Mouse (Mus musculus): ENCODE results near the gene Ldlrad3.

Ldlrad3 gene

DNA sequence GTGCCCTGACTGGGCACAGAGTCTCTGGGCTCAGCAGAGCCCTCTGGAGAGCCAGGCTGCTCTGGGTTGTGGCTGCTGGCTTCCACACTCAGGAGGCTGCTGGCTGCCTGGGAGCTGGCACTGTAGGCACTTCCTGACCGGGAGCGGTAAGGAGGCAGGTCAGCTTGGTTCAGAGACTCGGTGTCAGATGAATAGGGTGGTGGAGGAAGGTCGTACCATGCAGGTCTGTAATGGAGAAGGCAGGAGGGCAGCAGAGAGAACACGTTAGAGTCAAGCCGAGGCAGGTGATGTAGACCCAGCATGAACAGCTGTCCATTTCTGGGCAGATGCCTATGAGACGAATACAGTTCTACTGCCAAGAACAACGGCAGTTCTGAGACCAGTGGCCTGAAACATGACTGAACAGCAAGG, 233.2 kb downstream of the Ldlrad3 start:
- peak; percentile 37 to 42 for DNase-seq

DNA sequence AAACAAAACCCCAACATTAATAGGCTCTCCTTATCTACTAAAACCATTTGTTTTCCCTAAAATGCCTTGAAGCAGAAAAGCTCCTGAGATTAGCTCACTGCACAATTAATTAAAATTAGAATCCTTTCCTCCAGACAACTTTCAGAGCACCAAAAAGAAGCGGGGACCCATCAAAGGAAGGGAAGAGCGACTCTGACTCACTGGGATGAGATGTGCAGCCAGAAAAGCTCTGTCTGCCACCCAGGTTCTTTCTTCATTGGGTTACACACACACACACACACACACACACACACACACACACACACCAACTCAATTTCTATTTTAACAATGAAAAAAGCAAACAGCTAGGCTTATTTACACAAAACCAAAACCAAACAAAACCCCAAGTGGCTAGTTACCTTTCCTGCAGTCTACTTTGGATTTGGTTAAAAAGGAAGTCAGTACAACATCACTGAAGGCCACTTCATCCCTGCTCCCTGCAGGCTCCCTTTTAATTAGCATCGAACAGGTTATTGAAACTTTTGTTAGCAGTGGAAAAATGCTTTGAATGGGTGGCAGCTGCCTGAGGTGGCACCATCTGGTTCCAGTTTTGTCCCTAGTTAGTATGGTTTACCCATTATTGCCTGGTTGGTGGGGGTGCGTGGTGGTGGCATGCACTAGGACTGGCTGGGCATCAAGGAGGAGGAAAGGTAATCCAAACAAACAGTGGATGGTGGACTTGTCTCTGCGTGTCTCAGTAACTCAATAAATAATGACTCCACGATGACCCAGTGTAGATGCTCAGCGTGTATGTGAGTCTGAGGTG, 235.3 kb downstream of the Ldlrad3 start:
- no peak for DNase-seq

DNA sequence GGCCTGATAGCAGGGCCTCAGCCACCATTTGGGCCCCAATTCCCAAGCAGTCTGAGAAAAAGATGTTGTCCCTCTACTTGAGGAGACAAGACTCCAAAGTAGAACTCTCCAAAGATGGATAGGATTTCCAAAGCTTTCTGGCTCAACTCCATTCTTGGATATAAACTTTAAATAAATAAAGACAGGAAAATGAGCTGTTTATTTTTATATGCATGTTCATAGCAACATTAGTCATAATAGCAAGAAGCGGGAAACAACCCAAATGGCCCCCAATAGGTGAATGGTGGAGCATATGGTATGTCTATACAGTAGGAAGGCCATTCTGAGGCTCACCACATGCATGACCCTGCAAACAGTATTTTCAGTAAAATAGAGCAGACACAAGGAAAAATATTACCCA, 251.2 kb downstream of the Ldlrad3 start:
- no peak for DNase-seq

DNA sequence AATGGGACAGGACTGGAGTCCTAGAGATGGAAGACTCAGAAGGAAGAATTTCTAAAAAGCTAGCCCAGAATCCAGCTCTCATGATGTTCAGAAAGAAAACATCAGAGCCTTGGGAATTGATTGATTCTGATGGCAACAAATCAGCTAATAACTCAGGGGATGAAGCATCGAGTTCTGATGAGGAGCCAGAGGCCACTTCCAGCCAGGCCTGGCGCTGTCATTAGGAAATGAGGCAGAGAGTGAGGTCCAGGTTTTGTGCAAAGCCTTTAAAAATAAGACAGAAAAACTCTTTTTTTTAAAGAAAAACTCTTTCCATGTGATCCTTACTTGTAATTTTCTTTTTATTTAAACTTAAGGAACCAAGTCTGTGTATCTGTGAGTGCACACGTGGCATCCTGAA, 252.9 kb downstream of the Ldlrad3 start:
- DNase-seq: no peak

DNA sequence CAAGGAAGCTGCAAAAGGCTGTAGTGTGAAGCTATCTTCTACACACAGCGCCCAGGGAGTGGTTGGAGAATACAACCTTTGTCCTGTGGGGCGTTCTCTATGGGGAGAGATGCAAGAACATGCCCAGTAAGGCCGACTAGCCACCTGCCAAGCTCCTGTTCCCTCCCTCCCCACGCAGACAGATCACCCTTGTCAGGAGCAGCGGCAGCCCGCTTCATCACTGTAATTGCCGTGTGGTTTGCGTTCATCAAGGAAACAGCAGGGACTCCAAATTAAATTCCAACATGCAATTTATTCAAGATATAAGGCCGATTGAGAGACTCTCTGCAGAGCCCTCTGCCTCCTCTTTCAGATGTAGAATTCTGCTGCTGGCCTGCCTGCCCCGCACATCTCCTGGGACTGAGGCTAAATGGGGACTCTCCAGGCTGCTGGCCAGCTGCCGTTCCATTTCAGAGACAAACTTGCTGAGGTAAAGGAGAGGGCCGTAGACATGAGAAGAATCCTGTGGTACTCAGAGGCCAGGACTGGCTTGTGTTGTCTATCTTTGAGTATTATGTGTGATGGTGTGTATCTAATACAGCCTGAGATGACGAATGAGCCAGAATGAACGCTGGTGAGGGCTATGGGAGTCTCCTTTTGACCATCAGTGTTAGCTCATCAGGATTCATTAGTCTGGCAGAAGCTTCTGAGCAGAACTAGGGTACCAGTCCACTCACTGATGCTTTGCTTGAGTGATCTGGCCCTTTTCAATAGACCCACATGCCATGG, 253.8 kb downstream of the Ldlrad3 start:
- peak; percentile 20 to 33 for DNase-seq

DNA sequence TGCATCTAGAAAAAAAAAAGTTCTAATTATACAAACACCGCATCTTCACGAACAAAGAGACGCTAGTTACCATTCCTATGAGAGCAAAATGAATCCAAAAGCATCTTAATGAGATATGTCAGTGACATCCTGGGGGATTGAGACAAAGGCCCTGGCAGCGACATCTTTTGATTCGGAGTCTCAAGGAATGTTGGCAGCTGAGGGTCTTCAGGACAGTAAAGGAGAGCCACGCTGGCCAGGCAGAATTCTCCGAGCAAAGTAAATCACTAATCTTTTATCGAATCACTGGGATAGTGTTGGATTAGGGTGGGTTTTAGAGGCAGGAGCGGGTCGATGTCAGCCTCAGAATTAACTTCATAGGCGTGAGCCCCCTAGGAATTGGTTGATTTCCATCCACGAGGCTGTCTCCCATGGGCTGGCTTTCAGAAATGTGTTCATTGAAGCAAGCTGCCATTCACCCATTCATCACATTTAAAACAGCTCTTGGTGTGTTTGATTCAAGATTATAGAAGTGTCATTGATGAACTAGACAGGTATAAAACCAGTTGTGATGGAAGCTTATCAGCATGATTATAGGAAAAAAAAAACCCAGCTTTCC, 260.5 kb downstream of the Ldlrad3 start:
- no peak for DNase-seq

DNA sequence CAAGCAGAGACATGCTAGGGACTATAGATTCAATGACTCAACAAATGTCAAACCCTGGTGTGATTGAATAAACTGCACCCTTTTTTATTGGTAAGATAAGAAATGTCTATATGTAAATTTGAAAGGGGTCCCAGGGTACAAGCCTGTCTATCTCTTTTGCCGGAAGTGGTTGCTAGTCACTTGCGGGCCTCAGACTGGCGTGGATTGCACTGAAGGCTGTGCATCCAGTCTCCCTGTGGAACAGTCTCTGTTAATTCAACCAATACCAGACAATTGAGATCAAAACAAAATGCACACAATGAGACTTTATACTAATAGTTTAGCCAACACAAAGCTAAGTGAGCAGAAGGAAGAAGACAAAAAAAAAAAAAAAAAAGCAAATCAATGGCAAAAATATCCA, 261.0 kb downstream of the Ldlrad3 start:
- DNase-seq: no peak

DNA sequence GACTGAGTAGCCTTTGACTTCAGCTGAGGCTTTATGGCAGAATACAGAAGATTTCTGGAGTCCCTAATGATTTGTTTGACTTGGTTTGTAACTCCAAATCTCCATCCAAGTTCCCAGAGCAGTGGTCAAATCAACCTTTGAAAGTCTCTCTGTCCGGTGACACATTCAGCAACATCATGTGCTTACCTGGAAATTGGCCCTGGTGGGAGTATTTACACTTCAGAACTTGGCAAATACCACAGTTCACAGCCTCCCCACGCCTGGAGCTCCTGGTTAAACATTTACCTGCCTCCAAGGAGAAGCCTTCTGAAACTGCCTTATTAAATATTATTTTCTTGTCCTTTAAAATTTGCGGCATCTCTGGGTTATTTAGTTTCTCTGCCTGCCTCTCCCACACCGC, 263.0 kb downstream of the Ldlrad3 start:
- no peak for DNase-seq

DNA sequence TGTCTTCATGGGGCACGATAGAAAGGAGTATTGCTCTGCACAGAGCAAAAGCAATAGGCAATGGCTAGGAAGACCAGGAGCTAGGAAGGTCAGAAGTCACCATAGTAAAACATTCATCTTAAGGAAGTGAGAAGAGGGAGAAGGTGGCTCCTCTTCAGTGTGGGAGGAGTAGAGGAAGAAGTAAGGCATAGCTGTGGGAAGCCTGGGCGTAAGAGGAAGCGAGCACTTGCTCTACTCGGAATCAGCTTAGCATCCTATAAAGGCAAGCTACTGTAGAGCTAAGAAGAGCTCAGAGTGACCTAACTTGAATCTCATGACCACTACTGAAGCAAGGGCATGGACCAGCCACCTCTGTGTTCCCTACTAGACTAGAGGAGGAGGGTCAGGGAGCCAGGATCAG, 263.9 kb downstream of the Ldlrad3 start:
- no peak for DNase-seq

DNA sequence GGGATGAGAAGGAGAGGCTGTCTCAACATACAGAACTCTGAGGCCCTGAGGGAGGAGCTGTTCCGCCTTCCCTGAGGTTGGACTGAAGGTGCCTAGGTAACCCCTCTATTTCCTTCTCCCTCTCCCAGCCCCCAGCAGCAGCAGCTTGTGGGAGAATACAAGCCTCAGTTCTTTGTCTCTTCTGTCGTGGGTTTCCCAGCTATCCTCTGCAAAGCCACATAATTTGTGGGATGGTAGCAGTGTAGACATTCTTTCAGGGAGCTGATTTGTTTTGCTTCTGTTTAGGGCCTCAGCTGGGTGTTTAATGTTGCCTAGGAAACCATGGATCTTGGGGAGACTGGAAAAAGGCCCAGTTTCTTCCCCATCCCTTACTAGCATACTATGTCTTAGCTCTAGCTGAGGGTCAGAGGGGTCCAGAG, 266.0 kb downstream of the Ldlrad3 start:
- DNase-seq: no peak

DNA sequence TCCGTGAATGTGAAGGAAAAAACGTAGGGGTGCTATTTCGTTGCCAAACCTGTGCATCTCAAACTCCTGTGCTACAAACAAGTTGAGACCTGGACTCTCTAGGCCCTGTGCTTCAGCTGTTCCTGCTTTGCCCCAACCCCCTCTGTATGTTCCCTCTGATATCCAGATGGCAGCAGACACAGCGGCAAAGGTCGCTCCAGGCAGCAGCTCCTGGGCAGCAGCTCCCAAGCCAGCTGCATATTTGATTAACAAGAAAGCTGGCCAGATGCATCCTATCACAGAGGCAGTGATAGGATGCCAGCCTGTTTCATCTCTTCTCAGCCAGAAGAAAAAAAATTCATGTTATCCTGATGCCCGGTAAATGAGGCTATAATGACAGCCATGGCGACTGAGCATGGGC, 267.7 kb downstream of the Ldlrad3 start:
- no peak for DNase-seq

DNA sequence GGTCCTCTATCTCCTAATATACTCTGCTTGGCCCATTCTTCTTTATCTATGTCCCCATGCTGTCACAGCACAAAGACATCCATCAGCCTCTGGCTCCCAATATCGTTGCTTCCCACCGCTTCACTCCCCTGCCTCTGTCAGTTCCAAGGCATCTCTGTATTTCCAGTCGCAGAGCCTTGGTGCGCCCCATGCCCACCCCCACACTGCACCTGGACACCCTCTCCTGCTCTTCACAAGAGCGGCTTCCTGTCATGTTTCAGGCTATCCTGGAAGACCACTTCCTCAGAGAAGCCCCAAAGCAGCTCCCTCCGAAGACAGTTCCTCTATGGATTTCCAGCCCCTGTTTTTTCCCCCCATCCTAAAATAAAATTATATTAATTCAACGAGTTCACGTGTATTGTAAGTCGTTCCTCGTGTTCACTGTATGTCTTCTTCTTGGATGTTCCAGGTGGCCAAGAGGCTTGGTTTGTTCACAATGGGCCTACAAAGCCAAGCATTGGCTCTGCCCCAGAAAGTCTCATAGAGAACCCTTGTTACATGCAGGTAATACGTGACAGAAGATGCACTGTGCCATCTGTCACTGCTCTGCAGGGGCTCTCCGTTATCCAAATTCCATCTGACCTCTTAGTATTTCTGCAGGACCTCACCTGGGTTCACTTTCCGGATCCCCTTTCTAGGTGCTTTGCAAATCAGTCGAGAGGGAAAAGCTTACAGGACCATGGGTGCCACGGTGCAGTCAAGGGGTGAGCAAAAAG, 276.7 kb downstream of the Ldlrad3 start:
- peak; percentile 81 to 92 for DNase-seq

DNA sequence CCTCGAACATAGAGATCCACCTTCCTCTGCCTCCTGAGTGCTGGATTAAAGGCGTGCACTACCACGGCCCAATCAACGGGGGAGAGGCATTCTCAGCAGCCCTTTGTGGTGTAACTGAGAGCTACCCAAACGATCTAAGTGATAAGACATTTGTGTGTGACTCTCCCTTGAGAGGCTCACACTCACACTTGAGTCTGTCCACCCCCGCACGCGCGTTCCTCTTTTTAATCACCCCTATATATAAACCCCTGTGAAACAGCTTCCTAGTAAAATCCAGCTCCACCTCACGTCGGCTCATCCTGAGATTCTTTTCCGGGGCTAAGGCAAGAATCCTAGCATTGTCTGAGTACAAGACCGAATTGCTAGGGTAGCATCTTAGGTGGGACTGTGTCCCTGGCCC, 277.4 kb downstream of the Ldlrad3 start:
- peak in 1 of 2 experiments; percentile 34 for DNase-seq

DNA sequence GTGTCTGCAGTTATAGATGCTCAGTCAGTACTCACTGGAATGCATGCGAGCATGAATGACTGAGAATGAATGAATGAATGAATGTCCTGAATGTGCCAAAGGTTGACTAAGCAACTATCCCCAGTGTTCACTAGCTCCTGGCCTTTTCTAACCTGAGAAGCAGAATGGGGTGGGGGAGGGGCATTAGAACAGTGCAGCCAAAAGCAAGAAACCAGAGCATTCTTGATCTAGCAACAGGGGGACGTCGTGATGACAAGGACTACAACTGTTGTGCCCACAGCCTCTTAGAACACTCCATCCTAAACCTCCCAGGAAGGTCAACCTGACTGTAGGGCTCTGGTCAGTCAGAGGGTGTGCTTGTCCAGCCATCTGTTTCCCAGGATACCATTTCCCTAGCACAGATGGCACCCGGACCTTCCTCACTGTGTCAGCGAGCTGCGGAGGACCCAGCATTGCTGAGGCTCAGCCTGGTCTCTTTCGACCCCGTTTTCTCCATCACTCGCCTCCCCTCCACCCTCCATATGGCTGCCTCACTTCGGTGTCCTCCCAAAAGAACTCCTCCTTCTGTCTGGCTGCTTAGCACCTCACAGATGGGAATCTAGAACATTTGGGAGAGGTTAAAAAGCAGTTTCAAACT, 278.7 kb downstream of the Ldlrad3 start:
- DNase-seq: peak; percentile 80 to 87

DNA sequence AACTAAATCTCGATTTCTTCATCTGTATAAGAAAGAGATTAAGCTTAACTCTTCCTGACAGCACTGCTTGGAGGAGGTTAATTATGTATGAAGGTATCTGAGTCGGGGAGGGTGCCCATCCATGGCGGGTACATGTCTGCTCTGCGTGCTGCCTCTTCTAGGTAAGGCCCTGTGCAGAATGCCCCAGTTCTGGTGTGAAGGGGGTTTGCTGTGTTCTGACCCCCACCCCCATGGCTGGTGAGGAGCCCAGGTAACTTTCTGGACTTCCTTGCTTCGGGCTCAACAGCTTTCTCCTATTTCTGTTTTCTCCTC, 279.9 kb downstream of the Ldlrad3 start:
- peak in 1 of 2 experiments; percentile 31 for DNase-seq

DNA sequence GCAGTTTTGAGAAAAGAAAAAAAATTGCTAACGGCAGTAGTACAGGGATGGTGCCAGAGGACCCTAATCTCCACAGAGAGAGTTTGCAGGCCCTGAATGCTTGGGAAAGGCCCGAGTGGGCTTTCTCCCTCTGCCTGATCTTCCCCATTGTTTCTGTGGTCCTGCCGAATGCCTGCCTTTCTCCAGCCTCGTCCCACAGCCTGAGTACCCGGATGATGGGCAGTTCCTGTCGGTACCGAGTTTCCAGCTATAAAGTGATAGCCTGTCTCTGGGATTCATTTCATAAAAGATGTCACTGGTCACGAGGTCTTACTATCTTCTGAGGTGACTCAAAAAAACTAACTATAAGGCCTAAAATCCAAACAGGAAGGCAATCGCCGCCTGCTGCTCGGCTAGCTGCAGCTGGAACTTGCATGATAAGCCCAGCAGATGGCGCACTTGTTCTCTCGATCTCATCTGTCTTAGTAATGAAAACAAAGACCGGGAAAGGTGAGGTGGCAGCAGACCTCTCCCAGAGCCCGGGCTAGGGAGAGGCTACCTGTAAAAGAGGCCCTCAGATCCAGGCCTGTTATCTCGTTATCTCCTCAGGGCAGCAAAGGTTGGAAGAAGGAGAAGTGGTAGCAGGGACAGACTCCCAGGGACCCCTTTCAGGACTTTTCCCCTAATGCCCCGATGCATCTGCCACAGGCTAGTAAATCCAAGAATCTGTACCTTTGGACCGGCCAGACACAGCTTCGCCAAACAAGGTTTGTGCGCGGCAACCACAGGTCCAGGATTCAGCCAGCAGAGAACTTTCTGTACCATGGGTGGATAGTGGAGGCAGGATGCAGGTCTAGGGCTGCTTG, 280.4 kb downstream of the Ldlrad3 start:
- DNase-seq: peak; percentile 92 to 93

DNA sequence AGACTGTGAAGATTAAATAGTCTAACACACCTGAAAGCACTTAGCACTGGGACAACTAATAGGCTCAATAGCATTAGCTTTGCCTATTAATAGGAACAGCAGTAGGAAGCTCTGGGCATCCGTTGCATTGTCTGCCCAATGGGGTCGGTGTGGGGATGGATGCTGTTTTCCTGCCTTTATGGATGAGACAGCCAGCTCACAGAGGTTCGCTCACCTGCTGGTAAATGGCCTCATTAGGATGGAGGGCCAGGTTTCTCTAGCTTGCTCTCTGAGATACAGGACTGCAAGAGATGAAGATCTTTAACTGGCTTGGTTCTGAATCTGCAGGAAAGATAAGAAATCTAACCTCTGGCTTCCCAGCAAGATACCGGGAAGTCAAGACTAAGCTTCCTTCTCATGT, 284.0 kb downstream of the Ldlrad3 start:
- peak in 1 of 2 experiments; percentile 24 for DNase-seq

Data from cerebellum, postnatal 14 days (tissue).